Mouse (Mus musculus) testis, adult 2 months (tissue): Measurements from ENCODE around the gene Tagln2. TPM values are rescaled to one million over a fixed set of nuclear protein-coding genes. Genes with fewer than 3 reads are reported as not detected.

Source experiments
- H3K27ac ChIP-seq: fragments of 200-500 bp; 2 replicates; pipeline ENCODE4 v1.5.1; 2012; ENCODE audit warnings: low read depth, low read length; ENCODE audit not compliant: control insufficient read depth, insufficient read depth
- H3K27me3 ChIP-seq: fragments of 200-500 bp; 2 replicates; pipeline ENCODE4 v1.6.1; 2012; ENCODE audit warnings: mild to moderate bottlenecking, low read length, moderate library complexity; ENCODE audit not compliant: control insufficient read depth, insufficient read depth
- H3K36me3 ChIP-seq: fragments of 200-500 bp; 2 replicates; pipeline ENCODE4 v1.6.1; 2012; ENCODE audit warnings: mild to moderate bottlenecking, low read length; ENCODE audit not compliant: control insufficient read depth, insufficient read depth
- H3K4me1 ChIP-seq: fragments of 200-500 bp; 2 replicates; pipeline ENCODE4 v1.6.1; 2012; ENCODE audit warnings: low read length; ENCODE audit not compliant: control insufficient read depth, insufficient read depth
- H3K4me3 ChIP-seq: fragments of 200-500 bp; 2 replicates; pipeline ENCODE4 v1.5.1; 2012; ENCODE audit warnings: low read depth, mild to moderate bottlenecking, low read length, moderate library complexity, mixed read lengths; ENCODE audit not compliant: control insufficient read depth
- CTCF ChIP-seq: fragments of 200-500 bp; IDR thresholded peaks from 2 replicates; pipeline ENCODE4 v1.5.1; 2012; ENCODE audit warnings: low read depth, mild to moderate bottlenecking, inconsistent platforms, low read length, moderate library complexity; ENCODE audit not compliant: control insufficient read depth, insufficient read depth, insufficient replicate concordance
- POLR2A ChIP-seq: fragments of 200-500 bp; IDR thresholded peaks from 2 replicates; pipeline ENCODE4 v1.6.1; 2012; ENCODE audit warnings: low read depth, mild to moderate bottlenecking, inconsistent platforms, low read length, moderate library complexity; ENCODE audit not compliant: control insufficient read depth
- polyA plus RNA-seq: library from polyadenylated mRNA; depleted of rRNA; stranded (reverse); fragments of >200 nt; gene quantifications from 2 replicates; pipeline ENCODE4 v1.2.3, GENCODE M21; 2012

Tagln2 gene
- polyA plus RNA-seq, 1 experiment: 7.6 TPM

- TF ChIP-seq POLR2A (no peak), CTCF (no peak)
- no peak overlapping the region for H3K4me3 ChIP-seq
- no peak overlapping the region for H3K27ac ChIP-seq
- no peaks in the 10 kb centered on the region for H3K27me3 ChIP-seq
- no peaks in the 10 kb centered on the region for H3K36me3 ChIP-seq
- H3K4me1 ChIP-seq: peaks cover 8% of the 10 kb centered on the region
Measured at GRCm38 (mm10) chr1:172535116-172535515, 35.3 kb downstream of the Tagln2 start.

GRCm38 (mm10) chr1:172539827-172540226, 40.0 kb downstream of the Tagln2 start:
- Histone ChIP-seq H3K4me3 (no peak overlapping the region), H3K27ac (no peak overlapping the region), H3K4me1 (peaks cover under 1% of the 10 kb centered on the region; the same call in 1 of the 2 replicates), H3K36me3 (no peaks in the 10 kb centered on the region; the same call in 1 of the 2 replicates), H3K27me3 (no peaks in the 10 kb centered on the region)
- TF ChIP-seq CTCF (no peak), POLR2A (no peak)

GRCm38 (mm10) chr1:172540283-172540820, 40.5 kb downstream of the Tagln2 start:
- TF ChIP-seq POLR2A (no peak), CTCF (no peak)
- no peaks in the 10 kb centered on the region for H3K27me3 ChIP-seq
- H3K27ac ChIP-seq: no peak overlapping the region
- no peak overlapping the region for H3K4me3 ChIP-seq
- peaks cover 5% of the 10 kb centered on the region for H3K4me1 ChIP-seq
- no peaks in the 10 kb centered on the region; the same call in 1 of the 2 replicates for H3K36me3 ChIP-seq

GRCm38 (mm10) chr1:172546062-172546461, 46.2 kb downstream of the Tagln2 start:
- H3K4me3 ChIP-seq: no peak overlapping the region
- H3K27me3 ChIP-seq: no peaks in the 10 kb centered on the region
- no peak overlapping the region for H3K27ac ChIP-seq
- no peak for TF ChIP-seq POLR2A
- no peak for TF ChIP-seq CTCF
- H3K36me3 ChIP-seq: no peaks in the 10 kb centered on the region; the same call in 1 of the 2 replicates
- H3K4me1 ChIP-seq: peaks cover 10% of the 10 kb centered on the region

GRCm38 (mm10) chr1:172548501-172548900, 48.7 kb downstream of the Tagln2 start:
- Histone ChIP-seq H3K4me3 (no peak overlapping the region), H3K27me3 (no peaks in the 10 kb centered on the region), H3K4me1 (peaks cover 10% of the 10 kb centered on the region), H3K36me3 (no peaks in the 10 kb centered on the region), H3K27ac (no peak overlapping the region)
- no peak for TF ChIP-seq POLR2A

GRCm38 (mm10) chr1:172549314-172549713, 49.5 kb downstream of the Tagln2 start:
- Histone ChIP-seq H3K36me3 (no peaks in the 10 kb centered on the region), H3K4me3 (no peak overlapping the region), H3K4me1 (peaks cover 11% of the 10 kb centered on the region), H3K27me3 (no peaks in the 10 kb centered on the region), H3K27ac (no peak overlapping the region)
- TF ChIP-seq POLR2A (no peak), CTCF (no peak)

GRCm38 (mm10) chr1:172549717-172550116, 49.9 kb downstream of the Tagln2 start:
- Histone ChIP-seq H3K27ac (no peak overlapping the region), H3K36me3 (no peaks in the 10 kb centered on the region), H3K27me3 (no peaks in the 10 kb centered on the region), H3K4me3 (peak overlapping the region; percentile 60), H3K4me1 (peaks cover 12% of the 10 kb centered on the region)
- TF ChIP-seq CTCF (no peak), POLR2A (no peak)

- no peaks in the 10 kb centered on the region for H3K36me3 ChIP-seq
- H3K4me3 ChIP-seq: peak overlapping the region; percentile 60
- H3K27ac ChIP-seq: no peak overlapping the region
- peaks cover 5% of the 10 kb centered on the region; the same call in 1 of the 2 replicates for H3K4me1 ChIP-seq
- H3K27me3 ChIP-seq: no peaks in the 10 kb centered on the region
- TF ChIP-seq CTCF (no peak), POLR2A (no peak)
Measured at GRCm38 (mm10) chr1:172550551-172550951, 50.7 kb downstream of the Tagln2 start.
